Mouse (Mus musculus): ENCODE data around the gene Zdhhc22. TPM values are rescaled to one million over a fixed set of nuclear protein-coding genes. Genes with fewer than 3 reads are reported as not detected.
A peak's percentile ranks its signal among the peaks of the same experiment; 100 is the strongest.

Zdhhc22 gene
- polyA plus RNA-seq, 1 experiment from 2014 or later = 2.9 TPM

GRCm38 (mm10) chr12:86990755-86991110 is 503 bp upstream of the Zdhhc22 start:
- peak overlapping the region; percentile 73 for H3K9ac ChIP-seq
- no peaks in the 10 kb centered on the region for H3K36me3 ChIP-seq
- WGBS = 65% methylated on average over 2 of the region's 2 CpGs
- no peak for ATAC-seq (ENCODE audit: low FRiP score)
- peak overlapping the region; percentile 57 for H3K4me3 ChIP-seq
- no peaks in the 10 kb centered on the region for H3K9me3 ChIP-seq (replicated peaks)
- H3K4me2 ChIP-seq (replicated peaks) = peak overlapping the region; percentile 88
- H3K27me3 ChIP-seq = peaks cover 60% of the 10 kb centered on the region
- H3K27ac ChIP-seq = no peak overlapping the region
- peaks cover 30% of the 10 kb centered on the region for H3K4me1 ChIP-seq

- H3K9ac ChIP-seq = peak overlapping the region; percentile 73; the same call in 1 of the 2 replicates
- no peak for ATAC-seq (ENCODE audit: low FRiP score)
- H3K9me3 ChIP-seq (replicated peaks) = no peaks in the 10 kb centered on the region
These were observed 852 bp downstream of the Zdhhc22 start for GRCm38 (mm10) chr12:86989378-86989777.

DNA sequence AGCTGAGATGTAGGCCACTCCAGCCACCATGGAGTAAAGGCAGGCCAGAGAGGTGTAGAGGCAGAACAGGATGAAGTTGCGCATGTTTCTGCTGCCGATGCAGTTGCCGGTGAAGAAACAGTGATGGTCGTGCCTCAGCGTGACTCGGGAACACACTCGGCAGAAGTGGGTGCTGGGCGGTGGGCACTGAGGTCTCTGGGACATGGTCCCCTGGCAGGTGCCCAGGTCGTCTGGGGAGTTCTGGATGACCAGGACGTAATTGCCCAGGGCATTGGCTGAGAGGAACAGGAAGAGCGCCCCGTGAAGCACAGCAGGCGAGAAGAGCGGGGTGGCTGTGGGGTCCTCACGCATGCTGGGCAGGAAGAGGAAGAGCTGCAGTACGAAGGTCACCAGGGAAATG is 2.0 kb downstream of the Zdhhc22 start:
- Histone ChIP-seq H3K27me3 (peaks cover 83% of the 10 kb centered on the region), H3K4me2 (replicated peaks) (no peak overlapping the region), H3K36me3 (no peaks in the 10 kb centered on the region), H3K27ac (no peak overlapping the region), H3K4me3 (no peak overlapping the region), H3K9ac (no peak overlapping the region), H3K9me3 (replicated peaks) (no peaks in the 10 kb centered on the region), H3K4me1 (peaks cover 36% of the 10 kb centered on the region)
- 40% methylated on average over 16 of the region's 16 CpGs for WGBS
- ATAC-seq (ENCODE audit: low FRiP score) = no peak

More at GRCm38 (mm10) chr12:86989378-86989777, 852 bp downstream of the Zdhhc22 start:
- peak overlapping the region; percentile 57 for H3K4me3 ChIP-seq
- H3K27me3 ChIP-seq = peaks cover 72% of the 10 kb centered on the region
- H3K27ac ChIP-seq = no peak overlapping the region
- peak overlapping the region; percentile 88 for H3K4me2 ChIP-seq (replicated peaks)
- WGBS = 7% methylated on average over 15 of the region's 15 CpGs
- H3K36me3 ChIP-seq = no peaks in the 10 kb centered on the region
- H3K4me1 ChIP-seq = peaks cover 25% of the 10 kb centered on the region

- no peak overlapping the region for H3K4me2 ChIP-seq (replicated peaks)
- peaks cover 95% of the 10 kb centered on the region for H3K27me3 ChIP-seq
- no peaks in the 10 kb centered on the region for H3K9me3 ChIP-seq (replicated peaks)
- ATAC-seq (ENCODE audit: low FRiP score) = no peak
- H3K4me1 ChIP-seq = peaks cover 35% of the 10 kb centered on the region
- H3K9ac ChIP-seq = no peak overlapping the region
- no peak overlapping the region for H3K27ac ChIP-seq
- WGBS = 77% methylated on average over 4 of the region's 4 CpGs
- H3K36me3 ChIP-seq = no peaks in the 10 kb centered on the region
- no peak overlapping the region for H3K4me3 ChIP-seq
These were observed 3.7 kb downstream of the Zdhhc22 start for GRCm38 (mm10) chr12:86986562-86986961.

DNA sequence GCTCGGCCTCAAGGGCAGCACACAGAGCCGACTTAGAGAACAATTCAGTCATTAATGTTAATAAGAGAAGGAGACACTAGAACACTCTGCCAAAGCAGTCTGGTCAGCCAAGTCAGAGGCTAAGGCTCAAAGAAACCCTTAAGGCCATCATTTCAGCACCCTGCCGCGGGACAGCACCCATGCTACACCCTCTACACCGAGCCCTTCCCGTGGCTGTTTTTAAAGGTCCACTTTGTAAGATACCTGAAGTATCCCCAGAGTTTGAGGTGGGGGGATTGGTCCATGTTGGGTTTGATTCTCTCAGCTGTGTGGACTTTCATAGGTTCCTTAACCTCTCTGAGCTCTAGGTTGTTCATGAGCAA is 6.1 kb downstream of the Zdhhc22 start:
- H3K36me3 ChIP-seq = no peaks in the 10 kb centered on the region
- H3K4me2 ChIP-seq (replicated peaks) = peak overlapping the region; percentile 49
- 7% methylated on average over 6 of the region's 6 CpGs for WGBS
- no peaks in the 10 kb centered on the region for H3K9me3 ChIP-seq (replicated peaks)
- no peak overlapping the region for H3K27ac ChIP-seq
- no peak overlapping the region for H3K4me3 ChIP-seq
- H3K27me3 ChIP-seq = peaks cover 90% of the 10 kb centered on the region
- H3K4me1 ChIP-seq = peaks cover 17% of the 10 kb centered on the region
- H3K9ac ChIP-seq = no peak overlapping the region
- ATAC-seq (ENCODE audit: low FRiP score) = peak; percentile 7; the same call in 1 of the 2 replicates

GRCm38 (mm10) chr12:86983470-86984193 is 6.6 kb downstream of the Zdhhc22 start:
- 2% methylated on average over 24 of the region's 28 CpGs for WGBS
- peak overlapping the region; percentile 49 for H3K4me2 ChIP-seq (replicated peaks)
- no peaks in the 10 kb centered on the region for H3K36me3 ChIP-seq
- ATAC-seq (ENCODE audit: low FRiP score) = peak; percentile 66
- no peak overlapping the region for H3K27ac ChIP-seq
- 0 out of 2 replicates have a peak overlapping the region, but pooled peaks have one; percentile 13 for H3K9ac ChIP-seq
- peaks cover 17% of the 10 kb centered on the region for H3K4me1 ChIP-seq
- peak overlapping the region; percentile 22 for H3K4me3 ChIP-seq
- peaks cover 90% of the 10 kb centered on the region for H3K27me3 ChIP-seq
- no peaks in the 10 kb centered on the region for H3K9me3 ChIP-seq (replicated peaks)

DNA sequence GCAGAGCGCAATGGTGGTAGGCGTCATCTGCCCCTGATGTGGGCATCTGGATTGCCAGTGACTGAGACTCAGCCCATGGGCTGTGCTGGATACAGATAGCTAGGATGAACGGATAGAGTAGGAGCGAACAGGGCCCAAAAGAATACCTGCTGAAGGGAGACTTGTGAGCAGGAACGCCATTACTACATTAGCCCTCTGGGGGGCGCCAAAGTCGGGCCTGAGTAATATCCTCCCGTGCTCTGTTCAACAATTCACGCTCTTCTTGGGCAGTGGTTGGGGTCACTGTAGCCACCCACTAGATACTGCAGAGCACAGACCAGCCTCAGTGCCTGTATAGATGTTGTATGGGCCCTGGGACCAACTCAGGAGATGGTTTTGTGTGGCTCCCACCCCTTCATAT is 9.1 kb downstream of the Zdhhc22 start:
- Histone ChIP-seq H3K27ac (no peak overlapping the region), H3K4me2 (replicated peaks) (no peak overlapping the region), H3K27me3 (peaks cover 72% of the 10 kb centered on the region), H3K9me3 (replicated peaks) (no peaks in the 10 kb centered on the region), H3K9ac (no peak overlapping the region), H3K4me3 (no peak overlapping the region), H3K36me3 (no peaks in the 10 kb centered on the region), H3K4me1 (peaks cover 17% of the 10 kb centered on the region)
- 24% methylated on average over 9 of the region's 9 CpGs for WGBS
- ATAC-seq (ENCODE audit: low FRiP score) = no peak

GRCm38 (mm10) chr12:86977833-86978232 is 12.4 kb downstream of the Zdhhc22 start:
- no peaks in the 10 kb centered on the region for H3K36me3 ChIP-seq
- H3K9ac ChIP-seq = no peak overlapping the region
- H3K27ac ChIP-seq = no peak overlapping the region
- peaks cover 45% of the 10 kb centered on the region for H3K27me3 ChIP-seq
- H3K4me1 ChIP-seq = peaks cover 29% of the 10 kb centered on the region
- no peak overlapping the region for H3K4me2 ChIP-seq (replicated peaks)
- H3K4me3 ChIP-seq = no peak overlapping the region
- ATAC-seq (ENCODE audit: low FRiP score) = no peak
- WGBS = 19% methylated on average over 15 of the region's 15 CpGs
- no peaks in the 10 kb centered on the region for H3K9me3 ChIP-seq (replicated peaks)

- no peak overlapping the region for H3K9ac ChIP-seq
- no peak overlapping the region for H3K4me3 ChIP-seq
- no peaks in the 10 kb centered on the region for H3K9me3 ChIP-seq (replicated peaks)
- H3K4me2 ChIP-seq (replicated peaks) = no peak overlapping the region
- H3K27me3 ChIP-seq = peaks cover 36% of the 10 kb centered on the region
- H3K4me1 ChIP-seq = peaks cover 28% of the 10 kb centered on the region
- H3K36me3 ChIP-seq = no peaks in the 10 kb centered on the region
- no peak for ATAC-seq (ENCODE audit: low FRiP score)
- WGBS = 64% methylated on average over 6 of the region's 6 CpGs
- no peak overlapping the region for H3K27ac ChIP-seq
These were observed 13.6 kb downstream of the Zdhhc22 start for GRCm38 (mm10) chr12:86976511-86977168.

- H3K4me3 ChIP-seq = no peak overlapping the region
- no peak overlapping the region for H3K9ac ChIP-seq
- no peaks in the 10 kb centered on the region for H3K9me3 ChIP-seq (replicated peaks)
- ATAC-seq (ENCODE audit: low FRiP score) = no peak
- 68% methylated on average over 10 of the region's 10 CpGs for WGBS
- H3K4me2 ChIP-seq (replicated peaks) = no peak overlapping the region
- no peak overlapping the region for H3K27ac ChIP-seq
- peaks cover 28% of the 10 kb centered on the region for H3K4me1 ChIP-seq
- peaks cover 27% of the 10 kb centered on the region for H3K27me3 ChIP-seq
- H3K36me3 ChIP-seq = no peaks in the 10 kb centered on the region
These were observed 14.5 kb downstream of the Zdhhc22 start for GRCm38 (mm10) chr12:86975761-86976160.

DNA sequence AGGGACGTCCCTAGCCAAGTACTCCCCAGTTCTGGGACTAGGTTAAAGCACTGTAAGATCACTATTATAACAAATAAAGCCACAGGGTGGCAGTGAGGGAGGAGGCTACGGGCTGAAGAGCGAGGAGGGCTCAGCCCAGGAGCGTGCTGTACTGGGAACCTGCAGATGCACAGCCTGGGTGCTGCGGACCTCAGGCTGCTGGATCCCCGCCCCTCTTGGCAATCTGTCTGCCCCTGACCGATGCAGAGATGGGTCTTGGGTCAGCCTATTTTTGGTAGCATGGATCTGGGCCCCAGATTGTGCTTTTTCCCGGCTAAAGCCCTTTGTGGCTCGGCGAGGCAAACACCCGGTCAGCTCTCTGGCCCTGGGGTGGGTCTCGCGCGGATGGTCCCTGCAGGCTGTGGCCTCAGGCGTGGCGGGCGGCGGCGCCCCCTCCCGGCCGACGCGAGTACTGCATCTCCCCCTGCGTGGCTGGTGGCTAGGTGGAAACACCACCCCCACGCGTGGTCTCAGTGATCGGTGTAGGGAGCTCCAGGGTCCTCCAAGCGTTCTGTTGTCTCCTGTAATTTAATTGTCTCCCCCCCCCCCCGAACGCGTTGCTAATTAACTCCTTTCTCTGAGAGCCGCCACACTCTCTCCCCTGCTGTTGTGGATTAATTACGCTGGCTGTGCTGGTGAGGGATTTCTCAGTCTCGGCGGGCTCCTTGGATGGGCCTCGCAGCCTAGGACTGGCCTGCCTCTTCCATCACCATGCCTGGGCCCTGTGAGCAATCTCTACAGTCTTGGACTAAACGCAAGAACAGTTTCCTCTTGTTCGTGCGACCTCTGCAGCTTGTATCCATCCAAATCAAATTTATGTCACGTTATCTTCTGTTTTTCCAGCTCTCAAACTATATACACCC is 15.6 kb downstream of the Zdhhc22 start:
- Histone ChIP-seq H3K9me3 (replicated peaks) (no peaks in the 10 kb centered on the region), H3K4me3 (peak overlapping the region; percentile 25), H3K4me2 (replicated peaks) (peak overlapping the region; percentile 52), H3K27ac (peak overlapping the region; percentile 55), H3K27me3 (peaks cover 19% of the 10 kb centered on the region), H3K4me1 (peaks cover 28% of the 10 kb centered on the region), H3K9ac (peak overlapping the region; percentile 54), H3K36me3 (no peaks in the 10 kb centered on the region)
- ATAC-seq (ENCODE audit: low FRiP score) = peak; percentile 78
- WGBS = 9% methylated on average over 39 of the region's 40 CpGs

- H3K9me3 ChIP-seq (replicated peaks) = no peaks in the 10 kb centered on the region
- H3K27ac ChIP-seq = peak overlapping the region; percentile 55; the same call in 1 of the 2 replicates
- 43% methylated on average over 8 of the region's 8 CpGs for WGBS
- no peak for ATAC-seq (ENCODE audit: low FRiP score)
- H3K4me3 ChIP-seq = no peak overlapping the region
- peak overlapping the region; percentile 52 for H3K4me2 ChIP-seq (replicated peaks)
- H3K9ac ChIP-seq = 0 out of 2 replicates have a peak overlapping the region, but pooled peaks have one; percentile 54
- H3K4me1 ChIP-seq = peaks cover 31% of the 10 kb centered on the region
- H3K36me3 ChIP-seq = no peaks in the 10 kb centered on the region
- peaks cover 12% of the 10 kb centered on the region for H3K27me3 ChIP-seq
These were observed 16.5 kb downstream of the Zdhhc22 start for GRCm38 (mm10) chr12:86973706-86974105.
